Mouse (Mus musculus) embryonic stem cell, embryonic (primary cell): Measurements from ENCODE around the gene Plxna4.

ENCODE experiments used
- CTCF ChIA-PET, 4 experiments: fragments of 300-600 bp in 2 of 4; fragments of 350-600 bp in 2 of 4; sonication (Branson Sonifier 250); formaldehyde crosslinking; loops; one replicate each; lab custom pipeline; 2022; ENCODE audit warnings: inconsistent platforms in 2 of 4; lab: Charles Lee
- POLR2A ChIA-PET, 4 experiments: fragments of 300-600 bp in 2 of 4; fragments of 350-600 bp in 2 of 4; sonication (Branson Sonifier 250); formaldehyde crosslinking; loops; one replicate each; lab custom pipeline; 2022; ENCODE audit warnings: antibody characterized with exemption in 4 of 4, inconsistent platforms in 1 of 4; lab: Charles Lee

Gene Plxna4

DNA sequence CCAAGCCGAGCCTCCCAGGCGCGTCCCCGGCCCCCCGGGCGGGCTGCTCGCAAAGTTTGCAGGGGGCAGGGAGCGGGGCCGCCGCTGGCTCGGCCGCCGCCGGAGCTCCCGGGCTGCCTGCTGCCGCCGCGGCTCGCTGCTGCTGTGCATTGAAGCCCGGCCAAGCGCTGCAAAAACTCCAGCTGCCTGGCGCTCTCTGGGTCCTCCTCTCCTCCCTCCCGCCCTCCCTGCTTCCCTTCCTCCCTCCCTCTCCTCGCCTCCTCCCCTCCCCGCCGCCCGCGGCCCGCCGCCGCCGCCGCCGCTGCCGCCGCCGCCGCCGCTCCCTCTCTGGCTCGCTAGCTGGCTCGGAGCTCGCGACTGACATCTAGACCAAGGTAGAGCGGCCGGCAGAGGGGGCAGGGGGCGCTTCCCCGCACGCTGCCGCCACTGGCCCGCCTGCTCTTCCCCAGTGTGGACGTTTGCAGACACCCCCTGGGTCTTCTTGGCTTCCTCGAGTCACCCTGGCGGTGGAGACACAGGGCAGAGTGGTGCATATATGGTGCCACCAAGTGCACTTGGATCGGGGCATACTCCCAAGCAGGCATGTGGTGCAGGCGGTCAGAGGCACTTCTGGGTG, at the start of gene Plxna4:
TSS of gene Plxna4 (minus strand) at position 137 of the 616 bp plus-strand sequence.
- CTCF ChIA-PET, result interaction anchor here in 3 of 4 experiments (0.6 to 1.6 kb wide), 6 partner anchors 260 to 924 kb away, joined by 3 to 5 read pairs (median 4); no protein-coding TSS in a partner anchor

DNA sequence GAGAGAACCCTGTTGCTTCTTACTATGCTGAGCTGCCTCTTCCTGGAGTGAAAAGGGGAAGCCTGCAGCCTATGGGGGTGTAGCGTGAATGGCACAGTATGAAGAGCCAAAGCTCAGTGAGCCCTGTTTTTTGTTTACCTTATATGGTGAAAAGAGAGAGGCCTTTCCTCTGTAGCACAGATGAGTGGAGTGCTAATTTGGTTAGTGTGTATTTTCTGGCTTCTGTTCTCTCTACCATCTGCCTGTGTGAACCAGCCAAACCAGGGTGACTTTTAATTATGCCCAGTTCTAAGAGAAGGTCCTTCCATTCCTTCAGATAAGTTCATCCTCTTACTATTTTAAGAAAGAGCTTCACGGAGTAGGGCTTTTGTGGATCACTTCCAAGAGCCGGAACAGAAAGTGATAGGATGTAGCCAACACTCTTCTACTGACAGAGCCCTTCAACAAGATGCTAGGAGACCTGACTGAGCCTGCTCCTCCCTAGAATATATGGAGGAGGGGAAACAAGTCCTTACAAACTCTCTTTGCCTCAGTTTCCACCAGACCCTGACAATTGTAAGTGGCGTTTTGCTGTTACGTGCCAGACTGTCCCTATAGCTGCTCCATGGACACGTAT, 49.7 kb upstream of the Plxna4 start:
- ChIA-PET CTCF (no interaction called here), POLR2A (no interaction called here)

More for the DNA sequence above, at the start of gene Plxna4:
- POLR2A ChIA-PET, result interaction anchor here in 1 of 4 experiments (0.9 kb wide), 1 partner anchor 113 kb away, joined by 3 read pairs; no protein-coding TSS in a partner anchor

DNA sequence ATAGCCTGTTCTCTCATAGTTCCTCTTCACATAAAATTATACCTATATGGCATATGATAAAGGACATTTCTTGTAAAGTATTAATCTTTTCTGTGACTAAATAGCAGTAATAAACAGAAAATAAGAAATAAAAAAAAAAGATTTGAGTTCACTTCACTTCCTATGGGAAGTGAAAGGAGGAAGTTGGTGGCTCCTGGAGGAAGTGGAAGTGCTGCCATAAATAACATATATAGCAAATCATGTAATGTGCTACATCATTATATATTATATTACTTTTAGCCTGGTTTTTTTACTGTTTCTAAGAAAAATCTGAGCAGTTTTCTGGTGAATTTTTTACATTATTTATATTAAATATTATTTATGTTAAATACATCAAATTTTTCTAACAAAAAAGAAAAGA, 22.7 kb upstream of the Plxna4 start:
- ChIA-PET CTCF (no interaction called here), POLR2A (no interaction called here)

- CTCF ChIA-PET, result interaction anchor here in 1 of 4 experiments (0.7 kb wide), 1 partner anchor 1076 kb away, joined by 3 read pairs; no protein-coding TSS in a partner anchor
- POLR2A ChIA-PET, result interaction anchor here in 1 of 4 experiments (1.1 to 1.5 kb wide), 2 partner anchors 27 to 295 kb away, joined by 3 read pairs; no protein-coding TSS in a partner anchor
These were observed 18.8 kb upstream of the Plxna4 start for GRCm38 (mm10) chr6:32606787-32607186.

DNA sequence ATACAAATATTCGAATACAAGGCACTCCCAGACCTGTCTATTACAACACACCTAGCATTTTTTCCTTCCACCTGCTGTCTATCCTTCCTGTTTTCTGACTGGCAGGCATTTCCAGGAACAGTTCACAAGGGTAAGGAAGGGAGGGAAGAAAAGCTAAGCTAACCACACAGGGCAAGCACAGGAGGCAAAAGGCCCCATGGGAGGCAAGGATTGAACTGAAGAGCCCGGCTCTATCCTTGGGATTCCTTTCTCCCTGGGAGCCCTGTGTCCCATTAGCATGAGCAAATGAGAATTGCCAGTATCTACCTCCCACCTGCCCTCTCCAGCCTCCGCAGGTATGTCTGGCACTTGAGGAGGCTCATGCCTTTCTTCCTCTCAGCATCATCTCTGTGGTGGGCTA, 17.6 kb upstream of the Plxna4 start:
- ChIA-PET POLR2A (interaction anchor here in 2 of 4 experiments (0.6 to 1.5 kb wide), 3 partner anchors 25 to 426 kb away, joined by 3 to 6 read pairs (median 3); no protein-coding TSS in a partner anchor), CTCF (no interaction called here)

- ChIA-PET CTCF (no interaction called here), POLR2A (no interaction called here)
These were observed 16.9 kb upstream of the Plxna4 start for GRCm38 (mm10) chr6:32604901-32605300.

DNA sequence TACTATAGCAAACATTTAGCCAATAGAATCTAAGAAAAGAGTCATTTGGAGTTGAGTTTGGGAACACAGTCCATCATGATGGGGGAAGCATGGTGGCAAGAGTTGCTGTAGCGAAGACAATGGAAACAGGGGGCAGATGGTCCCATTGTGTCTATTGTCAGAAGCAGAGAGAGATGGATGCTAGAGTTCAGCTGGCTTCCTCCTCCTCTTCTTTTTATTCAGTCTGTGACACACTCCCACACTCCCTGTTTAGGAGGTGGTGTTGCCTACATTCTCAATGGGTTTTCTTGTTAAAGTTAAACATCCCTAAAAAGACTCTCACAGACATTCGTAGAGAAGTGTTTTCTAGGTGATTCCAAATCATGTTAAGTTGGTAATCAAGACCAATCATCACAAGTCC, 14.1 kb upstream of the Plxna4 start:
- POLR2A ChIA-PET, result no interaction called here
- CTCF ChIA-PET, result no interaction called here

- CTCF ChIA-PET, result no interaction called here
- POLR2A ChIA-PET, result no interaction called here
These were observed 13.3 kb upstream of the Plxna4 start for GRCm38 (mm10) chr6:32601306-32601705.

GRCm38 (mm10) chr6:32595591-32595990, 7.6 kb upstream of the Plxna4 start:
- ChIA-PET CTCF (no interaction called here), POLR2A (no interaction called here)

DNA sequence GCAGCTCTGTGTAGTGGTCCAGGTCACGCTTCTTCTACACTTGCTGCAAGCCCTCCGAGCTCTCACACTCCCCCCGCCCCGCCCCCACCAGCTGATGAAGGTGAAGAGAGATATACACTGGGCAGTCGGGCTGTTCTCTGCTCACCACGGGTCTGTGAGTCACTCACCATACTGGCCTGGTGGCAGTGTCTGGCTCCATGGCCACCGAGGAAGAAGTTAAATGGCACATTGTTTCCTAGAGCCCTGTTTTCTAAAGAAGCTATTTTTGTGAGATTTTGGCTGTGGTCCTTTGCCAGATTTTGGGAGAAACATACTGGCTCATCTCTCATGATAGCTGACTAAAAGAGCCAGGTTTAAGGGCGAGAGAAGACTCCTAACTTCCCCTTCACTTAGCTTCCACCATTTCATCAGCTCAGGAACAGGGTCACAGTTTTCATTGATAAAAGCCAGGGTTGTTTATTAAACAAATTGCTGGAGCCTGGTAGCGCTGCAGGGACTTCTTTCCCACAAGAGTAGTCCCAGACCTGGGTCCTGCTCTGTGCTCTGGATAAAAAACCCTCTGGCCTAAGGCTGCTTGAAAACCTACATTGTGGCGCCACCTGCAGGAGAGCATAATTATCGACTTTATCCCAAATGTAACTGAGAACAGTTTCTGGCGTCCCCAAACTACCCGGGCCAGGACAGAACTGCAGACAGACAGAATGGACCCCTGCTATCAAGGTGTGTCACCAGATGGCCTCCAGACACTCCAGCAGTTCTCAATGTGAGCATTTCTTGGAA, 3.2 kb upstream of the Plxna4 start:
- ChIA-PET CTCF (interaction anchor here (0.7 to 1.3 kb wide), 8 partner anchors 112 to 926 kb away, joined by 3 to 7 read pairs (median 4); no protein-coding TSS in a partner anchor), POLR2A (interaction anchor here in 2 of 4 experiments (0.6 kb wide), 2 partner anchors 144 to 187 kb away, joined by 3 read pairs; no protein-coding TSS in a partner anchor)

- POLR2A ChIA-PET, result no interaction called here
These were observed 1.6 kb upstream of the Plxna4 start for GRCm38 (mm10) chr6:32589632-32590031.

DNA sequence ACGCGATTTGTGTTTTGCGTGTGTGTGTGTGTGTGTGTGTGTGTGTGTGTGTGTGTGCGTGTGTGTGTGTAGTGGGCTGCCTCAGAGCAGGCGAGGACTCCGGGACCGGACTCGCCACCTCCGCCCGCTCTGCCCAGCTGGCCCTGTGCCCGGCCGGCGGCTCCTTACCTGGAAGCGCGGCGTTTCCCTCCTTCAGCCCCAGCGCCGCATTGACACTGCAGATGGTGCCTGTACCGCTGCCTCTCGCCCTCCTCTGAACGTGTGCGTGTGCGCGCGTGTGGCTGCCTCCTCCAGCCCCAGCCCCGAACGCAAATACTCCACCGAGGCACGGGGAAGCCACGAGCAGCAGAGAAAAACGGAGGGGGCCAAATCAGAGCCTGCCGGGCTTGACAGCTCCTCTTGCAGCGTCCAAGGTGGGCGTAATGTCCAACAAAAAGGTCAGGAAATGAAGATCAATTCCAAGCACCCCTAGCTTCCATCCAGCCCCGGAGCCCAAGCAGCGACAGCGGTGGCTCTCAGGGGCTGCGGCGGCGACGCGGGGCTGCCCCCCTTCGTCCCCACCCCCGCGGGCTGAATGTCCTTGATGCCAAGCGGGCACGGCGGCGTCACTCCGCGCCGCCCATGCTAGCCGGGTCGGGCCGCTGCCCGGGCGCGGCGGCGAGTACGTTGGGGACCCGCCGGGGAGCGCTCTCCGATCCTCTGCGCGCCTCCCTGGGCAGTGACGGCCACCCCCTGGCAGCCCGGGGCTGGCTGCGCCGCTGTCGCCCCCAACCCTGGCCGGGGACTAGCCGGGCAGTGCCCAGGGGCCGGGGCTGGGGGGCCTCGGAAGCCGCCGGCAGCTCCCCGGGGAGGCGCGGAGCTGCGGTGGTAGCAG, 619 bp downstream of the Plxna4 start:
- ChIA-PET POLR2A (no interaction called here), CTCF (interaction anchor here in 3 of 4 experiments (0.5 to 1.6 kb wide), 8 partner anchors 208 to 923 kb away, joined by 3 to 5 read pairs (median 4); no protein-coding TSS in a partner anchor)

More at GRCm38 (mm10) chr6:32589632-32590031, 1.6 kb upstream of the Plxna4 start:
- CTCF ChIA-PET, result no interaction called here

GRCm38 (mm10) chr6:32586821-32587135, 1.2 kb downstream of the Plxna4 start:
- CTCF ChIA-PET, result interaction anchor here in 2 of 4 experiments (0.5 to 1.4 kb wide), 4 partner anchors 209 to 921 kb away, joined by 3 to 5 read pairs (median 4); no protein-coding TSS in a partner anchor
- POLR2A ChIA-PET, result no interaction called here

- ChIA-PET CTCF (interaction anchor here in 2 of 4 experiments (0.5 to 0.7 kb wide), 3 partner anchors 209 to 714 kb away, joined by 3 to 4 read pairs (median 3); no protein-coding TSS in a partner anchor), POLR2A (no interaction called here)
These were observed 1.6 kb downstream of the Plxna4 start for GRCm38 (mm10) chr6:32586390-32586789.

- CTCF ChIA-PET, result interaction anchor here in 1 of 4 experiments (0.6 kb wide), 1 partner anchor 1584 kb away, joined by 4 read pairs; no protein-coding TSS in a partner anchor
- POLR2A ChIA-PET, result interaction anchor here in 1 of 4 experiments (0.6 kb wide), 1 partner anchor 545 kb away, joined by 5 read pairs; no protein-coding TSS in a partner anchor
These were observed 2.8 kb downstream of the Plxna4 start for GRCm38 (mm10) chr6:32585211-32585610.

DNA sequence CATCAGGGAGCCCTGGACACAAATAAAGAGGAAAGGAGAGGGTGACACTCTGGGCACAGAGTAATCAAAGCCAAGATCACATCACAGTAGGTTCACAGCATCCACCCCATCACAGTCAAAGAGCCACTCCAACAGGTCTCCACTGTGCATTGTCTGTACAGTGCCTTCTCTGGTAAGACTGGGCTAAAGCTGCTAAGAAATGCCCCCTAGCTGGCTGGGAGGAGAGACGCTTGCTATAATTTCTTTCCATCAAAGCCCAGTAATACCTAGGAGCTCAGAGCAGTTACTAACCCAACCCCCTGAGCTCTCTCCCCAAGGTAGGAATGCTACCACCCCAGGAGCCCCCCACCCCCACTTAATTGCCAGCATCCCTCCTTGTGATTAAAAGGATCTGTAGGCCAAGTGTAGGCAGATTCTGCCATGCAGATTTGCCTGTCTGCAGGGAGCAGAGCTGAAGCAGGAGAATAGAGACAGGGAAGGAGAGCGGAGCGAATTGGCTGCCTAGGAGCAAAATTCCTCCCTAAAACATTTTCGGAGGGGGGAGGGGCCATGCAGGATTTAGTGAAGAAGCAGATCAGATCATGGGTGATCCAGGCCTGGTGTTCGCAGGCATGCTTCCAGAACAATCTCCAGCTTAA, 3.6 kb downstream of the Plxna4 start:
- ChIA-PET CTCF (interaction anchor here in 1 of 4 experiments (0.6 kb wide), 1 partner anchor 751 kb away, joined by 3 read pairs; no protein-coding TSS in a partner anchor), POLR2A (interaction anchor here in 1 of 4 experiments (0.7 kb wide), 1 partner anchor 19 kb away, joined by 5 read pairs; no protein-coding TSS in a partner anchor)

DNA sequence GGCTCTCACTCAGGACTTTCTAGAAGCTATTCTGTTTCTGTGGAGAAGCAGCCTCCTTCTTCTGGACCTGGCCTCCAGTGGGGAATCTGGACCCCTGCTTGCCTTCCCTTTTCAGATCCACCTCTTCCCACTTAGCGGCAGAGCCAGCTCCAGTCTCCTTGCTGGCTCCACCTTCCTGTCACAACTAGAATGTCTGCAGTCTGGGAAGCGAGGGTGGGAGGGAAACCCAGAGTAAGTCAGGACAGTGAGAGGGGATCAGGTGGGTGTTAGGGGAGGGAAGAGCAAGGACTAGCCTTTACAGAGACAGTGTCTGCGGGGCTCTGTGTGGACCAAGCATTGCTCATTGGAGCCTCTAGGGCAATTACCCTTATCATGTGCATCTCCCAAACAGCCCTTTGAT, 4.4 kb downstream of the Plxna4 start:
- ChIA-PET CTCF (no interaction called here), POLR2A (no interaction called here)

DNA sequence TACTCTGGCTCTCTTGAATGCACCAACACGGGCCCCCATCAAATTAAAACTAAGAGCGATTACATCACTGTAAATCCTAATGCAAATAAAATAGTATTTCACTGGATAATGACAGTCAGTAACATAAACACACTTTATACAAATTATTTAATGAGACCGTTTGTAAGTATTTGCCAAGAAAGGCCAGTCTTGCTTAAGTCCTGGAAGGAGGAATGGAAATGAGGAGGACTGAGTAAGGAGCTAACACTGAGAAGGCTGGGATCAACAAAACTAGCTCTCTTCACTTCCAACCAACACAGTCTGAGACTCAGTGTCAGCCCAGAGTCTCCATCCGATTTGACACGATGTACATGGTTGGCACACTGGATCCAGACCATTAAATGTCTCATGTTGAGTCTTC, 16.5 kb downstream of the Plxna4 start:
- ChIA-PET CTCF (no interaction called here), POLR2A (no interaction called here)
